ENCODE assay signal across 9 mouse cellular contexts in genomic region chr3:102733936-102734312, GRCm38 (mm10). TPM values are rescaled to one million over a fixed set of nuclear protein-coding genes. Genes with fewer than 3 reads are reported as not detected.
A peak's percentile ranks its signal among the peaks of the same experiment; 100 is the strongest.
DNase-seq lines count a peak whose midpoint lies in the region; ATAC-seq and TF ChIP-seq lines count a peak whose summit lies in the region.
"Had no signal": no experiment of that assay in that cellular context is flagged by ENCODE, and none has a peak within 500 bp of the region (broad histone marks: within the 10 kb centered on the region; RNA-seq: fewer than 3 reads in every experiment).

No protein-coding gene starts in this region.

- H3K9me3 ChIP-seq in liver, embryonic 11.5 days (ENCODE audit: control insufficient read depth, low read length): no peaks in the 10 kb centered on the region
- no peaks in the 10 kb centered on the region for H3K9me3 ChIP-seq in forebrain, embryonic 10.5 days
- no peaks in the 10 kb centered on the region for H3K9me3 ChIP-seq in intestine, postnatal 0 days (ENCODE audit: control insufficient read depth)
- no peaks in the 10 kb centered on the region for H3K9me3 ChIP-seq in neural tube, embryonic 14.5 days (ENCODE audit: control insufficient read depth, low read length)

- WGBS in liver, embryonic 11.5 days: 55% methylated on average over 6 of the region's 6 CpGs
- 44% methylated on average over 6 of the region's 6 CpGs for WGBS in forebrain, embryonic 10.5 days
- WGBS in intestine, postnatal 0 days: 46% methylated on average over 6 of the region's 6 CpGs
- WGBS in neural tube, embryonic 14.5 days: 34% methylated on average over 6 of the region's 6 CpGs

- no peak for DNase-seq in liver, embryonic 11.5 days (ENCODE audit: low spot score)
- no peak for DNase-seq in liver
- DNase-seq in forebrain, embryonic 10.5 days (ENCODE audit: extremely low spot score, low spot score): no peak
- DNase-seq in spleen, postnatal 14 days (ENCODE audit: low spot score in 2 of 2): no peak
- no peak for DNase-seq in ovary, postnatal 10 days (ENCODE audit: low spot score)
- no peak for DNase-seq in thymus, postnatal 0 days (ENCODE audit: low spot score)

- peaks cover 5% of the 10 kb centered on the region; the same call in 1 of the 2 replicates for H3K27me3 ChIP-seq in liver, embryonic 11.5 days (replicated peaks; ENCODE audit: control insufficient read depth, insufficient read depth, low read length)
- peaks cover 31% of the 10 kb centered on the region for H3K27me3 ChIP-seq in forebrain, embryonic 10.5 days (ENCODE audit: poor library complexity, severe bottlenecking)
- H3K27me3 ChIP-seq in intestine, postnatal 0 days (replicated peaks; ENCODE audit: control insufficient read depth, insufficient read depth, low read length): peaks cover 4% of the 10 kb centered on the region
- no peaks in the 10 kb centered on the region for H3K27me3 ChIP-seq in neural tube, embryonic 14.5 days (ENCODE audit: control insufficient read depth, insufficient read depth, low read length)

- no peak overlapping the region for H3K27ac ChIP-seq in liver, embryonic 11.5 days (ENCODE audit: low read depth, low read length)
- peak overlapping the region; percentile 88; the same call in 1 of the 2 replicates for H3K27ac ChIP-seq in forebrain, embryonic 10.5 days
- H3K27ac ChIP-seq in intestine, postnatal 0 days (ENCODE audit: low read depth, low read length): peak overlapping the region; percentile 52
- 0 out of 2 replicates have a peak overlapping the region, but pooled peaks have one; percentile 18 for H3K27ac ChIP-seq in neural tube, embryonic 14.5 days (ENCODE audit: low read depth, low read length)

- H3K4me2 ChIP-seq in liver, embryonic 11.5 days: peak overlapping the region; percentile 94
- peak overlapping the region; percentile 96 for H3K4me2 ChIP-seq in intestine, postnatal 0 days (replicated peaks; ENCODE audit: low read depth)
- peak overlapping the region; percentile 81 for H3K4me2 ChIP-seq in neural tube, embryonic 14.5 days (ENCODE audit: low read depth, low read length)

- no peaks in the 10 kb centered on the region; the same call in 1 of the 2 replicates for H3K4me1 ChIP-seq in liver, embryonic 11.5 days (replicated peaks; ENCODE audit: control insufficient read depth, insufficient read depth, low read length)
- H3K4me1 ChIP-seq in forebrain, embryonic 10.5 days: peaks cover 22% of the 10 kb centered on the region
- no peaks in the 10 kb centered on the region for H3K4me1 ChIP-seq in intestine, postnatal 0 days (replicated peaks; ENCODE audit: control insufficient read depth, insufficient read depth, low read length)
- peaks cover 6% of the 10 kb centered on the region; the same call in 1 of the 2 replicates for H3K4me1 ChIP-seq in neural tube, embryonic 14.5 days (ENCODE audit: control insufficient read depth, insufficient read depth, low read length)

- no peaks in the 10 kb centered on the region for H3K36me3 ChIP-seq in liver, embryonic 11.5 days (ENCODE audit: control insufficient read depth, insufficient read depth, low read length)
- H3K36me3 ChIP-seq in forebrain, embryonic 10.5 days (replicated peaks): no peaks in the 10 kb centered on the region
- H3K36me3 ChIP-seq in intestine, postnatal 0 days (ENCODE audit: control insufficient read depth, insufficient read depth): no peaks in the 10 kb centered on the region
- no peaks in the 10 kb centered on the region for H3K36me3 ChIP-seq in neural tube, embryonic 14.5 days (ENCODE audit: control insufficient read depth, insufficient read depth, low read length)

- no peak overlapping the region; the same call in 1 of the 2 replicates for H3K9ac ChIP-seq in liver, embryonic 11.5 days (ENCODE audit: low read depth, low read length)
- no peak overlapping the region for H3K9ac ChIP-seq in intestine, postnatal 0 days (ENCODE audit: low read depth, low read length)
- H3K9ac ChIP-seq in neural tube, embryonic 14.5 days (replicated peaks; ENCODE audit: low read depth, low read length): peak overlapping the region; percentile 79

- no peak for ATAC-seq in liver, embryonic 11.5 days (replicated peaks; ENCODE audit: low FRiP score)
- no peak for ATAC-seq in intestine, postnatal 0 days
- ATAC-seq in neural tube, embryonic 14.5 days (ENCODE audit: low read depth): no peak

- H3K4me3 ChIP-seq in liver, embryonic 11.5 days (ENCODE audit: low read depth, low read length): no peak overlapping the region; the same call in 1 of the 2 replicates
- H3K4me3 ChIP-seq in forebrain, embryonic 10.5 days: peak overlapping the region; percentile 83
- peak overlapping the region; percentile 60 for H3K4me3 ChIP-seq in intestine, postnatal 0 days (ENCODE audit: low read depth, low read length)
- peak overlapping the region; percentile 54 for H3K4me3 ChIP-seq in neural tube, embryonic 14.5 days (ENCODE audit: low read depth, low read length)

- no peak for TF ChIP-seq CTCF in intestine, postnatal 0 days (IDR thresholded peaks at IDR 0.05; ENCODE audit: low read depth)

RNA-seq across cellular contexts. Expression of gene Tspan2, which starts 0.4 kb away (rescaled TPM):
- polyA plus RNA-seq in liver, embryonic 11.5 days (2014; fragmentation: Nextera tagmentation; extraction: Ambion mirVana): 4.2 and 5.3 TPM in 2 replicates
- 7.5 and 8.5 TPM in 2 replicates for polyA plus RNA-seq in forebrain, embryonic 10.5 days (2016; fragmentation: Nextera tagmentation; extraction: Ambion mirVana)
- polyA plus RNA-seq in intestine, postnatal 0 days (2015; fragmentation: Nextera tagmentation; extraction: Ambion mirVana): 12.0 and 12.6 TPM in 2 replicates
- polyA plus RNA-seq in neural tube, embryonic 14.5 days (2014; fragmentation: Nextera tagmentation; extraction: Ambion mirVana): 15.6 and 16.8 TPM in 2 replicates
- polyA plus RNA-seq in thymus, postnatal 0 days (2015; fragmentation: Nextera tagmentation; extraction: Ambion mirVana): 11.3 and 12.4 TPM in 2 replicates

RNA-seq across cellular contexts. Expression of gene Tshb, which starts 48.6 kb away (rescaled TPM):
- polyA plus RNA-seq in liver, embryonic 11.5 days (2014; fragmentation: Nextera tagmentation; extraction: Ambion mirVana): 0.11 TPM in 1 of 2 replicates, not detected in the other
- polyA plus RNA-seq in forebrain, embryonic 10.5 days (2016; fragmentation: Nextera tagmentation; extraction: Ambion mirVana): 0.05 and 0.10 TPM in 2 replicates
- 0.08 and 0.16 TPM in 2 replicates for polyA plus RNA-seq in intestine, postnatal 0 days (2015; fragmentation: Nextera tagmentation; extraction: Ambion mirVana)
- polyA plus RNA-seq in neural tube, embryonic 14.5 days (2014; fragmentation: Nextera tagmentation; extraction: Ambion mirVana): 0.08 and 0.58 TPM in 2 replicates
- polyA plus RNA-seq in thymus, postnatal 0 days (2015; fragmentation: Nextera tagmentation; extraction: Ambion mirVana): 0.46 and 0.55 TPM in 2 replicates
- polyA plus RNA-seq: liver, adult 2 months had no signal
